Mouse (Mus musculus) erythroid progenitor cell, adult 5-6 weeks (primary cell): ENCODE results near the gene Il15. TPM values are rescaled to one million over a fixed set of nuclear protein-coding genes. Genes with fewer than 3 reads are reported as not detected.

Experiments
- ATAC-seq: replicated peaks from 2 replicates; pipeline ENCODE4 v1.8.0; 2016; ENCODE audit warnings: moderate number of reproducible peaks, mild to moderate bottlenecking, moderate TSS enrichment, inconsistent platforms; ENCODE audit not compliant: poor library complexity, low FRiP score, severe bottlenecking
- total RNA-seq, 2 experiments: library from RNA; stranded (forward) in 1 of 2; stranded (reverse) in 1 of 2; fragments of 150-400 nt in 1 of 2; fragments of 186-747, 209-891 nt in 1 of 2; gene quantifications; 2 replicates each; pipeline versions ENCODE4 v1.2.3 to v1.2.4; 2015 to 2017; ENCODE audit warnings: low replicate concordance in 2 of 2

Il15 gene
- total RNA-seq (2015; ENCODE audit: low replicate concordance) (7.9 and 15.9 TPM in 2 replicates), total RNA-seq (2017; ENCODE audit: low replicate concordance) (0.90 and 3.8 TPM in 2 replicates)

GRCm38 (mm10) chr8:82402686-82403330 lies at the start of gene Il15:
TSS of gene Il15 (minus strand) at chr8:82403222.
- ATAC-seq, result no peak

GRCm38 (mm10) chr8:82444897-82445296 lies 41.9 kb upstream of the Il15 start:
- no peak for ATAC-seq

GRCm38 (mm10) chr8:82416587-82417340 lies 13.7 kb upstream of the Il15 start:
- ATAC-seq, result no peak

GRCm38 (mm10) chr8:82415485-82415884 lies 12.5 kb upstream of the Il15 start:
- ATAC-seq, result no peak

GRCm38 (mm10) chr8:82410135-82410534 lies 7.1 kb upstream of the Il15 start:
- ATAC-seq, result no peak

- ATAC-seq, result no peak
These were observed 4.0 kb upstream of the Il15 start for GRCm38 (mm10) chr8:82407060-82407459.

- ATAC-seq, result no peak
These were observed 1.0 kb upstream of the Il15 start for GRCm38 (mm10) chr8:82404068-82404467.

- no peak for ATAC-seq
These were observed 749 bp downstream of the Il15 start for GRCm38 (mm10) chr8:82402261-82402685.

GRCm38 (mm10) chr8:82401490-82401889 lies 1.5 kb downstream of the Il15 start:
- no peak for ATAC-seq

- ATAC-seq, result no peak
These were observed 2.0 kb downstream of the Il15 start for GRCm38 (mm10) chr8:82401059-82401458.

- ATAC-seq, result no peak
These were observed 2.6 kb downstream of the Il15 start for GRCm38 (mm10) chr8:82400376-82400775.

- ATAC-seq, result no peak
These were observed 4.5 kb downstream of the Il15 start for GRCm38 (mm10) chr8:82398546-82398945.

- no peak for ATAC-seq
These were observed 11.8 kb downstream of the Il15 start for GRCm38 (mm10) chr8:82391258-82391657.

- ATAC-seq, result no peak
These were observed 14.6 kb downstream of the Il15 start for GRCm38 (mm10) chr8:82388356-82388902.

- no peak for ATAC-seq
These were observed 15.4 kb downstream of the Il15 start for GRCm38 (mm10) chr8:82387614-82388013.

- no peak for ATAC-seq
These were observed 17.2 kb downstream of the Il15 start for GRCm38 (mm10) chr8:82385867-82386266.

- ATAC-seq, result no peak
These were observed 18.4 kb downstream of the Il15 start for GRCm38 (mm10) chr8:82384458-82385234.

GRCm38 (mm10) chr8:82383346-82383745 lies 19.7 kb downstream of the Il15 start:
- no peak for ATAC-seq

- no peak for ATAC-seq
These were observed 20.7 kb downstream of the Il15 start for GRCm38 (mm10) chr8:82382316-82382715.

- ATAC-seq, result no peak
These were observed 28.6 kb downstream of the Il15 start for GRCm38 (mm10) chr8:82374470-82374869.
